Mouse (Mus musculus): Measurements from ENCODE around the gene Dph7. TPM values are rescaled to one million over a fixed set of nuclear protein-coding genes. Genes with fewer than 3 reads are reported as not detected.

Dph7 gene
- polyA plus RNA-seq (2014; fragmentation: Illumina TruSeq; extraction: RNeasy Lipid Tissue Mini Kit (QIAGEN cat#74804); ENCODE audit: low read depth, low replicate concordance), result 4.9 TPM

GRCm38 (mm10) chr2:24962304-24963000, at the start of gene Dph7:
Dph7 (plus strand) TSS chr2:24962400.

GRCm38 (mm10) chr2:24918930-24919838, 43.0 kb upstream of the Dph7 start, which contains the start of gene Ehmt1:
Ehmt1 (minus strand) TSS chr2:24919614.

GRCm38 (mm10) chr2:24935057-24935796, 27.0 kb upstream of the Dph7 start, which contains the start of gene Arrdc1:
Arrdc1 (minus strand) TSS chr2:24935252.

GRCm38 (mm10) chr2:24949421-24950188, 12.6 kb upstream of the Dph7 start, which contains the start of gene Zmynd19:
Zmynd19 (plus strand) TSS chr2:24949792.

GRCm38 (mm10) chr2:24974906-24975703, 12.9 kb downstream of the Dph7 start, which contains the start of gene Mrpl41:
Mrpl41 (minus strand) TSS chr2:24975098.

GRCm38 (mm10) chr2:24975704-24976297, 13.6 kb downstream of the Dph7 start, which contains the start of gene Pnpla7:
Pnpla7 (plus strand) TSS chr2:24976033.

Other genes with a start within 250 kb of the Dph7 start
- 0.27 TPM for gene Cacna1b, start 199.2 kb upstream of the Dph7 start, polyA plus RNA-seq (2014; fragmentation: Illumina TruSeq; extraction: RNeasy Lipid Tissue Mini Kit (QIAGEN cat#74804); ENCODE audit: low read depth, low replicate concordance)
- 5.0 TPM for gene Ehmt1, start 42.8 kb upstream of the Dph7 start, polyA plus RNA-seq (2014; fragmentation: Illumina TruSeq; extraction: RNeasy Lipid Tissue Mini Kit (QIAGEN cat#74804); ENCODE audit: low read depth, low replicate concordance)
- 0.83 TPM for gene Arrdc1, start 27.1 kb upstream of the Dph7 start, polyA plus RNA-seq (2014; fragmentation: Illumina TruSeq; extraction: RNeasy Lipid Tissue Mini Kit (QIAGEN cat#74804); ENCODE audit: low read depth, low replicate concordance)
- gene Zmynd19, start 12.6 kb upstream of the Dph7 start, polyA plus RNA-seq (2014; fragmentation: Illumina TruSeq; extraction: RNeasy Lipid Tissue Mini Kit (QIAGEN cat#74804); ENCODE audit: low read depth, low replicate concordance), result 26.5 TPM
- 50.8 TPM for gene Mrpl41, start 12.7 kb downstream of the Dph7 start, polyA plus RNA-seq (2014; fragmentation: Illumina TruSeq; extraction: RNeasy Lipid Tissue Mini Kit (QIAGEN cat#74804); ENCODE audit: low read depth, low replicate concordance)
- gene Pnpla7, start 13.6 kb downstream of the Dph7 start, polyA plus RNA-seq (2014; fragmentation: Illumina TruSeq; extraction: RNeasy Lipid Tissue Mini Kit (QIAGEN cat#74804); ENCODE audit: low read depth, low replicate concordance), result 34.9 TPM
- gene Nsmf, start 92.0 kb downstream of the Dph7 start, polyA plus RNA-seq (2014; fragmentation: Illumina TruSeq; extraction: RNeasy Lipid Tissue Mini Kit (QIAGEN cat#74804); ENCODE audit: low read depth, low replicate concordance), result 3.6 TPM
- gene Entpd8, start 117.9 kb downstream of the Dph7 start, polyA plus RNA-seq (2014; fragmentation: Illumina TruSeq; extraction: RNeasy Lipid Tissue Mini Kit (QIAGEN cat#74804); ENCODE audit: low read depth, low replicate concordance), result 0.20 TPM
- gene Noxa1, start 132.7 kb downstream of the Dph7 start, polyA plus RNA-seq (2014; fragmentation: Illumina TruSeq; extraction: RNeasy Lipid Tissue Mini Kit (QIAGEN cat#74804); ENCODE audit: low read depth, low replicate concordance), result not detected
- 1.2 TPM for gene Nrarp, start 218.4 kb downstream of the Dph7 start, polyA plus RNA-seq (2014; fragmentation: Illumina TruSeq; extraction: RNeasy Lipid Tissue Mini Kit (QIAGEN cat#74804); ENCODE audit: low read depth, low replicate concordance)
- 0.17 TPM for gene Tor4a, start 234.5 kb downstream of the Dph7 start, polyA plus RNA-seq (2014; fragmentation: Illumina TruSeq; extraction: RNeasy Lipid Tissue Mini Kit (QIAGEN cat#74804); ENCODE audit: low read depth, low replicate concordance)
- 4.2 TPM for gene Nelfb, start 249.1 kb downstream of the Dph7 start, polyA plus RNA-seq (2014; fragmentation: Illumina TruSeq; extraction: RNeasy Lipid Tissue Mini Kit (QIAGEN cat#74804); ENCODE audit: low read depth, low replicate concordance)